Comparison of ENCODE assay signal across 18 mouse cellular contexts in the genomic region with DNA sequence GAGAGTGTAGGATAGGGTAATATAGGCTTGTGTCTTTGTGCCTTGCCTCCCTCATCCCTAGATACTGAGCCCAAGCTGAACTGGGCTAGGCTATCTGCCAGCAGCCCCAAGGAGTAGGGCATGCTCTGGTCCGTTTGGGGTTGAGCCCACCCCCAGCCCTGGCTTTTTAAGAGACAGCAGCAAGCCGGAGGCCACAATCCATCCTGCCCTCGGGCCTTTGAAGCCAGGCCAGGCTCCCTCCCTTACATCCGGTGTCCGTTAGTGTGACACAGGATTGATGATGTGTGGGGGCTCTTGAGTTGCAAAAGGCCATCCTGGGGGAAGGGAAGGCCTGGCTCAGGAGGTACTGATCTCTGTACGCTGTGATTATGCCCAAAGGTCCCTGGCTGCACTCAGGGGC. TPM values are rescaled to one million over a fixed set of nuclear protein-coding genes. Genes with fewer than 3 reads are reported as not detected.
DNase-seq lines count a peak whose midpoint lies in the region; ATAC-seq and TF ChIP-seq lines count a peak whose summit lies in the region.
"Had no signal": no experiment of that assay in that cellular context is flagged by ENCODE, and none has a peak within 500 bp of the region (broad histone marks: within the 10 kb centered on the region; RNA-seq: fewer than 3 reads in every experiment).

No protein-coding gene starts in this region.

- no peaks in the 10 kb centered on the region for H3K9me3 ChIP-seq in lung, embryonic 16.5 days (ENCODE audit: control insufficient read depth, low read length)
- no peaks in the 10 kb centered on the region for H3K9me3 ChIP-seq in intestine, postnatal 0 days (ENCODE audit: control insufficient read depth)
- H3K9me3 ChIP-seq: embryonic facial prominence, embryonic 15.5 days; hindbrain, embryonic 15.5 days; midbrain, embryonic 13.5 days had no signal

- TF ChIP-seq CTCF in thymus, adult 2 months (IDR thresholded peaks at IDR 0.05; ENCODE audit: borderline replicate concordance, control insufficient read depth, extremely low read depth, insufficient read depth, low read length, poor library complexity): no peak
- TF ChIP-seq CTCF in intestine, postnatal 0 days (IDR thresholded peaks at IDR 0.05; ENCODE audit: low read depth): no peak

- 35% methylated on average over 6 of the region's 6 CpGs for WGBS in lung, embryonic 16.5 days
- WGBS in thymus, adult 2 months: 97% methylated on average over 6 of the region's 6 CpGs
- WGBS in intestine, postnatal 0 days: 79% methylated on average over 6 of the region's 6 CpGs

- peak; percentile 82 for ATAC-seq in lung, embryonic 16.5 days (ENCODE audit: low read depth)
- ATAC-seq in intestine, postnatal 0 days: no peak
- ATAC-seq: midbrain, embryonic 13.5 days had no signal

- H3K36me3 ChIP-seq in lung, embryonic 16.5 days (ENCODE audit: control insufficient read depth, insufficient read depth, low read length): peaks cover 55% of the 10 kb centered on the region
- H3K36me3 ChIP-seq in thymus, adult 2 months (ENCODE audit: control insufficient read depth, insufficient read depth, low read length): peaks cover 45% of the 10 kb centered on the region
- H3K36me3 ChIP-seq in intestine, postnatal 0 days (ENCODE audit: control insufficient read depth, insufficient read depth): peaks cover 65% of the 10 kb centered on the region

- peak; percentile 74 for DNase-seq in adrenal gland, adult 2 months
- DNase-seq in adrenal gland, adult 18-20 months (ENCODE audit: low spot score in 2 of 2): no peak
- peak; percentile 63 for DNase-seq in adrenal gland, adult 8-10 months
- peak; percentile 66 for DNase-seq in kidney, postnatal 14 days
- DNase-seq in thymus, postnatal 25 days: no peak
- DNase-seq in thymus, adult 2 months: no peak
- DNase-seq: cerebellum, adult 9-11 months; embryo, embryonic 11 days; heart, postnatal 14 days; retina, postnatal 1 day had no signal

- H3K4me2 ChIP-seq in lung, embryonic 16.5 days (ENCODE audit: low read depth, low read length): no peak overlapping the region
- H3K4me2 ChIP-seq in intestine, postnatal 0 days (replicated peaks; ENCODE audit: low read depth): no peak overlapping the region
- H3K4me2 ChIP-seq: embryonic facial prominence, embryonic 15.5 days; heart, embryonic 11.5 days; hindbrain, embryonic 15.5 days; midbrain, embryonic 13.5 days had no signal

- peaks cover 23% of the 10 kb centered on the region for H3K4me1 ChIP-seq in lung, embryonic 16.5 days (replicated peaks; ENCODE audit: control insufficient read depth, insufficient read depth, low read length)
- H3K4me1 ChIP-seq in thymus, adult 2 months (replicated peaks; ENCODE audit: control insufficient read depth, insufficient read depth, low read length): no peaks in the 10 kb centered on the region
- no peaks in the 10 kb centered on the region for H3K4me1 ChIP-seq in intestine, postnatal 0 days (replicated peaks; ENCODE audit: control insufficient read depth, insufficient read depth, low read length)
- H3K4me1 ChIP-seq: hindbrain, embryonic 15.5 days; midbrain, embryonic 13.5 days had no signal

- TF ChIP-seq POLR2A in thymus, adult 2 months (IDR thresholded peaks at IDR 0.05; ENCODE audit: control insufficient read depth, extremely low read depth, insufficient read depth, low read length, poor library complexity): no peak

- no peak overlapping the region for H3K4me3 ChIP-seq in lung, embryonic 16.5 days (ENCODE audit: low read length)
- H3K4me3 ChIP-seq in thymus, adult 2 months (ENCODE audit: control insufficient read depth, insufficient read depth, low read length): no peak overlapping the region
- H3K4me3 ChIP-seq in intestine, postnatal 0 days (ENCODE audit: low read depth, low read length): no peak overlapping the region
- H3K4me3 ChIP-seq: embryonic facial prominence, embryonic 15.5 days; hindbrain, embryonic 15.5 days; midbrain, embryonic 13.5 days had no signal

- peak overlapping the region; percentile 74 for H3K27ac ChIP-seq in lung, embryonic 16.5 days (ENCODE audit: low read length)
- H3K27ac ChIP-seq in thymus, adult 2 months (ENCODE audit: control insufficient read depth, insufficient read depth, low read length): no peak overlapping the region
- H3K27ac ChIP-seq in intestine, postnatal 0 days (ENCODE audit: low read depth, low read length): no peak overlapping the region
- H3K27ac ChIP-seq: embryonic facial prominence, embryonic 15.5 days; hindbrain, embryonic 15.5 days; midbrain, embryonic 13.5 days had no signal

- H3K27me3 ChIP-seq in lung, embryonic 16.5 days (ENCODE audit: control insufficient read depth, insufficient read depth, low read depth, low read length): no peaks in the 10 kb centered on the region
- no peaks in the 10 kb centered on the region for H3K27me3 ChIP-seq in thymus, adult 2 months (ENCODE audit: control insufficient read depth, insufficient read depth, low read length)
- H3K27me3 ChIP-seq in intestine, postnatal 0 days (replicated peaks; ENCODE audit: control insufficient read depth, insufficient read depth, low read length): no peaks in the 10 kb centered on the region
- H3K27me3 ChIP-seq: embryonic facial prominence, embryonic 15.5 days; hindbrain, embryonic 15.5 days; midbrain, embryonic 13.5 days had no signal

- H3K9ac ChIP-seq in lung, embryonic 16.5 days (ENCODE audit: low read length): peak overlapping the region; percentile 8; the same call in 1 of the 2 replicates
- no peak overlapping the region for H3K9ac ChIP-seq in intestine, postnatal 0 days (ENCODE audit: low read depth, low read length)
- H3K9ac ChIP-seq: embryonic facial prominence, embryonic 15.5 days; hindbrain, embryonic 15.5 days; midbrain, embryonic 13.5 days had no signal

RNA-seq across cellular contexts. Expression of gene Mrps18a, which starts 15.8 kb away (rescaled TPM):
- total RNA-seq in adrenal gland, adult 2 months (2021): 100 to 1,000 TPM; 108 to 117 TPM
- 23.7 and 29.6 TPM in 2 replicates for polyA plus RNA-seq in adrenal gland, adult 2 months (2012; rRNA removed)
- 100 to 1,000 TPM in 1 of 2 experiments, 10 to 100 TPM in 1; 99.5 to 100 TPM for total RNA-seq in adrenal gland, adult 18-20 months (2021)
- total RNA-seq in adrenal gland, adult 8-10 months (2022): 100 to 1,000 TPM in 2 of 4 experiments, 10 to 100 TPM in 2; 94.5 to 106 (median 101) TPM
- 134 and 138 TPM in 2 replicates for polyA plus RNA-seq in lung, embryonic 16.5 days (2015; fragmentation: Nextera tagmentation; extraction: Ambion mirVana)
- polyA plus RNA-seq in thymus, adult 2 months (2012; rRNA removed): 56.4 and 57.6 TPM in 2 replicates
- 121 TPM in 2 replicates for polyA plus RNA-seq in intestine, postnatal 0 days (2015; fragmentation: Nextera tagmentation; extraction: Ambion mirVana)

RNA-seq across cellular contexts. Expression of gene Rsph9, which starts 17.4 kb away (rescaled TPM):
- total RNA-seq in adrenal gland, adult 2 months (2021): 10 to 100 TPM in 1 of 2 experiments, 1 to 10 TPM in 1; 4.6 to 13.0 TPM
- 14.9 and 15.4 TPM in 2 replicates for polyA plus RNA-seq in adrenal gland, adult 2 months (2012; rRNA removed)
- total RNA-seq in adrenal gland, adult 18-20 months (2021): 10 to 100 TPM in 1 of 2 experiments, 1 to 10 TPM in 1; 8.5 to 12.2 TPM
- 10 to 100 TPM in 3 of 4 experiments, 1 to 10 TPM in 1; 6.0 to 21.4 (median 15.3) TPM for total RNA-seq in adrenal gland, adult 8-10 months (2022)
- polyA plus RNA-seq in lung, embryonic 16.5 days (2015; fragmentation: Nextera tagmentation; extraction: Ambion mirVana): 23.7 and 26.8 TPM in 2 replicates
- polyA plus RNA-seq in thymus, adult 2 months (2012; rRNA removed): 1.2 and 2.6 TPM in 2 replicates
- polyA plus RNA-seq in intestine, postnatal 0 days (2015; fragmentation: Nextera tagmentation; extraction: Ambion mirVana): 4.7 and 5.1 TPM in 2 replicates
- total RNA-seq: MEL; neutrophil, adult 5-6 weeks had no signal

RNA-seq across cellular contexts. Expression of gene Mad2l1bp, which starts 26.7 kb away (rescaled TPM):
- total RNA-seq in adrenal gland, adult 2 months (2021): 10 to 100 TPM; 14.2 to 15.5 TPM
- 7.9 and 8.3 TPM in 2 replicates for polyA plus RNA-seq in adrenal gland, adult 2 months (2012; rRNA removed)
- total RNA-seq in adrenal gland, adult 18-20 months (2021): 10 to 100 TPM; 11.9 to 13.3 TPM
- 10 to 100 TPM; 16.5 to 22.1 (median 18.8) TPM for total RNA-seq in adrenal gland, adult 8-10 months (2022)
- polyA plus RNA-seq in lung, embryonic 16.5 days (2015; fragmentation: Nextera tagmentation; extraction: Ambion mirVana): 55.5 and 57.1 TPM in 2 replicates
- polyA plus RNA-seq in thymus, adult 2 months (2012; rRNA removed): 40.9 and 43.2 TPM in 2 replicates
- polyA plus RNA-seq in intestine, postnatal 0 days (2015; fragmentation: Nextera tagmentation; extraction: Ambion mirVana): 38.1 and 40.2 TPM in 2 replicates

RNA-seq across cellular contexts. Expression of gene Gtpbp2, which starts 34.2 kb away (rescaled TPM):
- total RNA-seq in adrenal gland, adult 2 months (2021): 10 to 100 TPM; 58.4 to 69.9 TPM
- 92.0 and 96.8 TPM in 2 replicates for polyA plus RNA-seq in adrenal gland, adult 2 months (2012; rRNA removed)
- total RNA-seq in adrenal gland, adult 18-20 months (2021): 10 to 100 TPM; 75.8 to 79.5 TPM
- 100 to 1,000 TPM in 1 of 4 experiments, 10 to 100 TPM in 3; 69.9 to 108 (median 89.8) TPM for total RNA-seq in adrenal gland, adult 8-10 months (2022)
- polyA plus RNA-seq in lung, embryonic 16.5 days (2015; fragmentation: Nextera tagmentation; extraction: Ambion mirVana): 50.3 and 55.0 TPM in 2 replicates
- 280 and 339 TPM in 2 replicates for polyA plus RNA-seq in thymus, adult 2 months (2012; rRNA removed)
- 22.2 and 28.3 TPM in 2 replicates for polyA plus RNA-seq in intestine, postnatal 0 days (2015; fragmentation: Nextera tagmentation; extraction: Ambion mirVana)

Comparison
In these comparisons a context has a peak if more than half of its experiments do, and no peak if none do; other contexts are left out.
1. DNase-seq: peak in adrenal gland, adult 2 months (single experiment), adrenal gland, adult 8-10 months (single experiment) and kidney, postnatal 14 days (single experiment); none in adrenal gland, adult 18-20 months (0 of 2), thymus, postnatal 25 days (single experiment) and thymus, adult 2 months (single experiment).